Mouse (Mus musculus) cerebellum, adult 2 months (tissue): Measurements from ENCODE around the gene Ube2a. TPM values are rescaled to one million over a fixed set of nuclear protein-coding genes. Genes with fewer than 3 reads are reported as not detected.

Experiments used
- DNase-seq, 2 experiments: peaks; one replicate each; pipeline ENCODE4 v3.0.0; 2021
- H3K27ac ChIP-seq: fragments of 200-500 bp; 2 replicates; pipeline ENCODE4 v1.5.1; 2012; ENCODE audit warnings: low read length, control low read depth, inconsistent platforms; ENCODE audit not compliant: insufficient read depth
- H3K27me3 ChIP-seq: fragments of 200-500 bp; 2 replicates; pipeline ENCODE4 v1.6.1; 2012; ENCODE audit warnings: inconsistent platforms, mild to moderate bottlenecking, low read length, moderate library complexity; ENCODE audit not compliant: control insufficient read depth, insufficient read depth
- H3K4me1 ChIP-seq: fragments of 200-500 bp; 2 replicates; pipeline ENCODE4 v1.6.1; 2011; ENCODE audit warnings: low read length; ENCODE audit not compliant: control insufficient read depth, insufficient read depth
- H3K4me3 ChIP-seq: fragments of 200-500 bp; replicated peaks from 2 replicates; pipeline ENCODE3; 2011; ENCODE audit warnings: mild to moderate bottlenecking, low read depth, low read length, control low read depth; ENCODE audit not compliant: insufficient read depth
- CTCF ChIP-seq: fragments of 200-500 bp; IDR thresholded peaks from 2 replicates; pipeline ENCODE4 v1.5.1; 2011; ENCODE audit warnings: low read depth, mild to moderate bottlenecking, control low read depth, low read length, moderate library complexity, borderline replicate concordance; ENCODE audit not compliant: insufficient read depth
- POLR2A ChIP-seq: fragments of 200-500 bp; IDR thresholded peaks from 2 replicates; pipeline ENCODE4 v1.6.1; 2011; ENCODE audit warnings: low read length, control low read depth, borderline replicate concordance; ENCODE audit not compliant: insufficient read depth
- WGBS: fragments of 180-500 bp; shearing (Covaris S2); methylation state at CpG from one replicate; pipeline ENCODE4 v1.1.7; 2018; 5-methylcytosine and 5-hydroxymethylcytosine counted together
- polyA plus RNA-seq: library from polyadenylated mRNA; depleted of rRNA; stranded (reverse); fragments of >200 nt; gene quantifications from 2 replicates; pipeline ENCODE4 v1.2.3, GENCODE M21; 2012

Gene Ube2a
- polyA plus RNA-seq, 1 experiment = 41.1 TPM

DNA sequence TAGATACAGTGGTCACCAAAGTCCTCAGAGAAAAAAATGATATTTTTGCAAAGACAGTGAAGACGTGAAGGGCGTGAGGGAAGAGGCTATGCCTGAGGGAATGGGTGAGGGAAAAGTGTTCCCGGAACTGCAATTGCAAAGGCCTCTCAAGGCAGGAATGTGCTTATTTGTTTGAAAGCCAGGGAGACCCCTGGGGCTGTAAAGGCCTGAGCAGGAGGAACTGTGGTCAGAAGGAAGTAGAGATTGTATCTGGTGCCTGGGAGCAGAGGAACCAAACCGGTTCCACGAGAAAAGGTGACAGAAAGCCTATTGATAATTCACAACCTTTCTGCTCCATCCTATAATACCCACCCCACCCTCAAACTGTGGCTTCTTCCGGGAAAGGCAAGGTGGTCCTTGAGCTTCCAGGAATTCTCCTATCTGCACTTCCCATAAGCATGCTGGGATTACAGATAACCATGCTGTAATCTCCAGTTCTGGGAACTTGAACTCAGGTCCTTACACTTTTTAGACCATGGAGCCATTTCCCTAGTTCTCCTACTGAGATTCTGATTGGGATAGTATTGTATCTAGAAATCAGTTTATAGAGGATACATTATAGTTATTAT, 36.5 kb upstream of the Ube2a start:
- Histone ChIP-seq H3K27ac (no peak overlapping the region), H3K27me3 (no peaks in the 10 kb centered on the region), H3K4me3 (no peak overlapping the region), H3K4me1 (no peaks in the 10 kb centered on the region)
- 78% methylated on average over 6 of the region's 6 CpGs for WGBS
- TF ChIP-seq CTCF (no peak), POLR2A (no peak)
- no peak for DNase-seq

DNA sequence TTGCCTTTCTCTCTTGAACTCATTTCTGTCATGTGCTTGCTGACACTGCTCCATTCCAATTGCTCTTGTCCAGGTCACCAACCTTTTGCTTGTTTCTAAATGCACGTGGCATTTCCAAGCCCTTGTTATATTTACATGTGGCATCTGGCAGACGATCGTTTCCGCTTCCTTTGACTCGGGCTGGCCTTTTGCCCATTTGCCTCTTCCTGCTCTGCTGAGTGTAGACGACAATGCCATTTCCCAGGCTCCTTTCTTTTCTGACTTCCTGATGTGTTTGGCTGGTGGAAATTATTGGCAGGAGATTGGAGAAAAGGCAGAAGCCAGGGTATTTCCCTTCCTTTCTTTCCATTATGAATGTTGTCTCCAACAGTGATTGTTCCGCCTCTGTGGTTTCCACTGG, 34.3 kb upstream of the Ube2a start:
- no peaks in the 10 kb centered on the region for H3K4me1 ChIP-seq
- WGBS = 22% methylated on average over 7 of the region's 7 CpGs
- DNase-seq = no peak
- TF ChIP-seq POLR2A = no peak
- H3K27ac ChIP-seq = no peak overlapping the region
- H3K27me3 ChIP-seq = no peaks in the 10 kb centered on the region
- no peak overlapping the region for H3K4me3 ChIP-seq

GRCm38 (mm10) chrX:36841698-36842097, 32.0 kb upstream of the Ube2a start:
- no peaks in the 10 kb centered on the region for H3K27me3 ChIP-seq
- WGBS = 89% methylated on average over 6 of the region's 6 CpGs
- no peak for DNase-seq
- TF ChIP-seq CTCF = no peak
- no peak for TF ChIP-seq POLR2A
- no peak overlapping the region for H3K27ac ChIP-seq
- H3K4me3 ChIP-seq = no peak overlapping the region
- no peaks in the 10 kb centered on the region for H3K4me1 ChIP-seq

DNA sequence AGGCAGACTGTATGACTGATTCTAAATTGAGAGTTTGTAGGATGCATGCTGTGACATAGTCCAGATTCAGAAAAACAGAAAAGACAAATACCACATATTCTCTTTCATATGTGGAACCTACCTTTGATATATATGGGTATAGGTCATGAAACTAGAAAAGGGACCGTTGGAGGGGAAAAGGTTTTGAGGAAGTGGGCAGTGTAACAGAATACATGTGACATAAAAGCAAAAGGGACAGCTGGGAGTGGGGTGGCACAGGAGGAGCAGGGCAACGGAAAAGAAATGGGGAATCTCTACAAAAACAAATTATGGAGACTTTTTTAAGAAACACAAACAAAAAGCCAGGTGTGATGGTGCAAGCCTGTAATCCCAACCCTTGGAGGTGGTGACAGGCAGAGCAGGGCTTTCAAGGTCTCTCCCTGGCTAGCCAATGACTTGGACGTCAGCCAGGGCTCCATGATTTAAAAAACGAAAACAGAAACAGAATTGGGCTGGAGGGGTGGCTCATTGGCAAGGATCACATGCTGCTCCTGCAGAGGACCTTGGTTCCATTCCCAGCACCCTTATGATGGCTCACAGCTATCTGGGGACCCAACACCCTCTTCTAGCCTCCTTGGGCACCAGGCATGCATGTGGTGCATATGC, 30.2 kb upstream of the Ube2a start:
- Histone ChIP-seq H3K27ac (no peak overlapping the region), H3K4me3 (no peak overlapping the region), H3K27me3 (no peaks in the 10 kb centered on the region), H3K4me1 (no peaks in the 10 kb centered on the region)
- 40% methylated on average over 4 of the region's 4 CpGs for WGBS
- TF ChIP-seq POLR2A (no peak), CTCF (no peak)
- DNase-seq = no peak

- 91% methylated on average over 1 of the region's 1 CpGs for WGBS
- no peaks in the 10 kb centered on the region for H3K4me1 ChIP-seq
- no peak for DNase-seq
- no peak overlapping the region for H3K4me3 ChIP-seq
- no peak overlapping the region for H3K27ac ChIP-seq
- H3K27me3 ChIP-seq = no peaks in the 10 kb centered on the region
- no peak for TF ChIP-seq CTCF
- no peak for TF ChIP-seq POLR2A
Measured at GRCm38 (mm10) chrX:36847152-36847551, 26.5 kb upstream of the Ube2a start.

DNA sequence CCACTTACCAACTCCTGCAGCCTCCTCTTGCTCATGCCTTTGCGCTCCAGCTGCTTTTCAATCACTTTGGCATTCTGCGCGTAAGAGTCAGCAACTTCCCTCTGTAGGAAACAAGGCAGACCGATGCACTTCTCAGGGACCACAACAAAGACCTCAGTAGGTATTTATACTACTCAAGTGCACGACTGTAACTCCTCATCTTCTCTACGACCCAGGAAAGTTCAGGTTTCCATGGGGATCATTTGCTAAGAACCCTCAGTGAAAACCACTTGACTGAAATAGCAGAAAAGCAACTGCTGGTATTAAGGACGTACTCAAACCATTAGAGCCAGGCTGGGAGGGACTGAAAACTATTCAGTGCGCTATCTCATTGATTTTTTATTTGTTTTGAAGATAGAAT, 21.1 kb upstream of the Ube2a start:
- Histone ChIP-seq H3K4me1 (no peaks in the 10 kb centered on the region), H3K27me3 (no peaks in the 10 kb centered on the region), H3K27ac (no peak overlapping the region), H3K4me3 (no peak overlapping the region)
- TF ChIP-seq POLR2A = no peak
- TF ChIP-seq CTCF = no peak
- 90% methylated on average over 8 of the region's 8 CpGs for WGBS
- DNase-seq = no peak

GRCm38 (mm10) chrX:36863766-36864608, 9.7 kb upstream of the Ube2a start:
- peak; percentile 83 to 86 for DNase-seq
- TF ChIP-seq POLR2A (peak; percentile 41; the same call in 1 of the 2 replicates), CTCF (no peak)
- peak overlapping the region; percentile 90 for H3K4me3 ChIP-seq
- no peaks in the 10 kb centered on the region for H3K27me3 ChIP-seq
- no peaks in the 10 kb centered on the region for H3K4me1 ChIP-seq
- WGBS = 6% methylated on average over 41 of the region's 44 CpGs
- H3K27ac ChIP-seq = no peak overlapping the region

GRCm38 (mm10) chrX:36864609-36865328, 8.9 kb upstream of the Ube2a start:
- Histone ChIP-seq H3K4me1 (no peaks in the 10 kb centered on the region), H3K4me3 (peak overlapping the region; percentile 90), H3K27ac (no peak overlapping the region), H3K27me3 (no peaks in the 10 kb centered on the region)
- TF ChIP-seq POLR2A (no peak), CTCF (no peak)
- DNase-seq = no peak
- WGBS = 39% methylated on average over 8 of the region's 8 CpGs
